Mouse (Mus musculus): ENCODE results near the gene Mt3.
"Not testable (repeated sequence)": the region's sequence is repeated elsewhere in the genome, so short reads cannot be mapped to it uniquely, and the experiment has no call there.

Mt3 gene

DNA sequence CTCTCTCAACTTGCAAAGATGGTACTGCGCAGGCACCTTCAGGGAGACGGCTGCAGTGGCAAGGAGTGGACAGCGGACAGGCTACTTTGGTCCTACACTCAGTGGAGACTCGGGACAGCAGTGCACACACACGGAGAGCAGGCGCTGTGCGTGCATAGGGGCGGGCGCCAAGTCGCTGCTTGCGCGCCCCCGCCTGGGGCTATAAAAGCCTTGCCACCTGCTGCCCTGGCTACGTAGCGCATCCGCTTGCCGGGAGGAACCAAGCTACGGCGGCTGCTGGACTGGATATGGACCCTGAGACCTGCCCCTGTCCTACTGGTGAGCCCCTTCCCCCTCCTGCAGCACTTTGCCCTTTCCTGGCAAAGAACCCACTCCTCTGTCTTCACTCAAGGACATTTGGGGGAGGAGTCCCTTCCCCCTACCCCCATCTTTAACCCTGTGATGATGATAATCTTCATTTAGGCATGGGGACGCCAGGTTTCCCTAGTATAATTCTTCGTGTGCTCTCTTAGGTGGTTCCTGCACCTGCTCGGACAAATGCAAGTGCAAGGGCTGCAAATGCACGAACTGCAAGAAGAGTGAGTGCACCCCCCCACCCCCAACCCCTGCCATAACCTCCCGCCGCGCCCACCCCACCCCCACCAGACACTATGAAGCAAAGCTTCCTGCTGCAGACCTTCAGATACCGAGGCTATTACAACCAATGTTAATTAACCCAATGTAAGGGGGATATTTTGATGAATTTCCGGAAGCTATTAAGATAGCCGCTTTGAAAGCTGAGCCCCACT is at the start of gene Mt3:
Mt3 (plus strand) TSS at position 95 of the 788 bp plus-strand sequence.
- in situ Hi-C loops (cut with MboI), result no loop called here

DNA sequence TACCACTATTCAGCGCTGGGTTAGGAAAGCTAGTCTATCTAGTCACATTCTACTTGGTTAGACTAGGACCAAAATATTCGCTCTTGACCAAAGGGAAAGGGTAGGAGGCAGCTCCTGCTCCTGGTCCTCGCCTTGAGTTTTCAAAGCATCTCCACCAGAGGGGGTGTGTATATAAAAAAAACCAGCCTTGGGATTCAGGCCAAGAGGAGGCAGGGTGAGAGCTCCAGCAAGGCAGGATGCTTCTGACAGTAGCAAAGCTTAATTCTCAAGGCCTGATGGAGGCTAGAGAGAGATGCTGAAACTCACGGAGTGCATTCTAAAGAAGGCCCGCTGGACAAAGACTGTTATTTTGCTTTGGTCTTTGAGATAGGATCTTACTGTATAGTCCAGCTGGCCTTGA is 48.3 kb upstream of the Mt3 start:
- in situ Hi-C loops (cut with MboI), result no loop called here

DNA sequence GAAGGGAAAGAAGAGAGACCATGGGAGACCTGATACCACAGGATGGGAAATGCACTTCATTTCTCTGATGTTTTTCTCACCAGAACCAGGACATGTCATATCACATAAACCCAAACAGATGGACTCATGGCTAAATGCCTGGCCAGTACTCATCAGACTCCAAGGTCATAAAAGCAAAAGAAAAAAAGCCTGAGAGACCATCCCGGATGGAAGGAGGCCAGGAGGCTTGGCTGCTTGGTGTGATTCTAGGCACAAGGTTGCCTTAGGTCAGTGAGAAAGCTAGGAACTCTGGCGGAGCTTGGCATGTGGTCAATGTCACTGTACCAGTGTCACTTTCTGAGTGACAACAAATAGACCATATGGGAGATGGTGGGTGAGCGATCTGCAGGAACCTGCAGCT is 44.5 kb upstream of the Mt3 start:
- in situ Hi-C loops (cut with MboI), result no loop called here

DNA sequence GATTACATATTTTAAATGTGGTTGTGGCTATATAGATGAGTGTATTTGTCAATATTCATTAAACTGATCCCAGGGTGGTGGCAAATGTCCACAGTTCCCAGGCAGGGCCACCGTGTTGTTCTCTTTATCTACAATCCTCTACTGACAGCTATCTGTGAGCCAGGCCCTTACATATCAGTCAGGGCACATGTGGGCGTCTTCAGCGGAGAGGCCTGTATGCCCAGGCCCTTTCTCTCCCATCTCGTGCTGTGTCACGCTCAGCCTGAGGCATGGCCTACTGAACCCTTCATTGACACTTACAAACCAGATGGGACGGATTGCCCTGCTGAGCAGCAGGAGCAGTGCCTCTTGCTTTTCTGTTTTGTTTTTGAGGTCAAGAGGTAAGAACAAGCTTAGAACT is 43.0 kb upstream of the Mt3 start:
- in situ Hi-C loops (cut with MboI), result no loop called here

DNA sequence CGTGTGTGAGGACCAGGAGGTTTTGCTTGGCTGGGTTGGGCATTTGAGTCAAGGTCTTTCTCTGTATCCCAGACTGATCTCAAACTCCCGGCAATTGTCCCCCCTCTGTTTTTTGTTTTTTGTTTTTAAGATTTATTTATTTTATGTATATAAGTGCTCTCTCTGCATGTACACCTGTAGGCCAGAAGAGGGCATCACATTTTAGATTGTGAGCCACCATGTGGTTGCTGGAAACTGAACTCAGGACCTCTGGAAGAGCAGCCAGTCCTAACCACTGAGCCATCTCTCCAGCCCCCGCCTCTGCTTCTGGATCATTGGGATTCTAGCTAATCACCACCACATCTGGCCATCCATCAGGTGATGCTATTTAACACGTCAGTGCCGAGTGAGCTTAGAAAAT is 42.6 kb upstream of the Mt3 start:
- in situ Hi-C loops (cut with MboI), result no loop called here

DNA sequence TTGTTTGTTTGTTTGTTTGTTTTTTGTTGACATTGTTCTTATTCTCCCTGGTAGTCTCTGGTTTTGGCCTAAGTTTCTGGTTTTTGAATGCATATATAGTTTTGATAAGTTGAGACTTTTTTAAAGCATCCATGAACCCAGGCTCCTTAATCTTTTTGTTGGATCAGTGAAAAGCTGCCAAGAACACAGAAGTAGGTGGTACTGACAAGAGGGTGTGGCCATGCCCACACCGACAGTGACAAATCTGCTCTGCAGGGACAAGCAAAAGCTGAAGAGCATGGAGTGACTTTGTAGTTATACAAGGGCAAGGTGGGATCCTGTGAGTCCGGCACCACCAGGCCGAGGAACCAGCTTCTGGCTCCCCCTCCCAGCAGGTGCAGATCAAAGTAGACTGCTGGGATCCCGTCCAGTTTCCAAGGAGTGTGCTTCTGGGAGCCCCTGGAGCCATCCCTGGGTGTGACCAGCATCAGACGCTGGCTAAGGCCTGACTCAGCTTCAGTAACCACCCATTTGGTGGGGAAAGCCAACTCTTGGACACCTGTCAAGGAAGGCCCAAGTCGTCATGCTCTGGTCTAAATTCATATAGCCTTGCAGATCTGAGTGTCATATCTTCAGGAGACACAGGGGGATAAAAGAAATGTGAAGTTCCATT is 41.8 kb upstream of the Mt3 start:
- in situ Hi-C loops (cut with MboI), result no loop called here

DNA sequence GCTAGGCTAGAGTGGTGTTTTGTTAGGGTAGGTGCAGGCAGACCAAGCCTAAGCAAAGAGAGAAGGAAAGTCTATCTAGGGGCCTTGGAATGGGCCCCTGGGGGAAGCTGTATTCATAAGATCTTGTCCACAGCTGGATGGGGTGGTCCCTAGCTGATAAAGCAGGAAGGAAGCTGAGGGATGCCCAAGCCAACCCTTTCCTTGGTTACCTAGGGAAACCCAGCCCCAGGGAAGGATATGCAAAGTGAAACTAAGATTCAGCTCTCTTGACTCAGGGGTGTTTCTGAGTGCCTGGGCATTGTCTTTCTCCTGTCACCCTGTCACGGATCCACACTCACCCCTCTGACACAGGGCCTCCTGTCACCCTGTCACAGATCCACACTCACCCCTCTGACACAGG is 39.0 kb upstream of the Mt3 start:
- in situ Hi-C loops (cut with MboI), result no loop called here

DNA sequence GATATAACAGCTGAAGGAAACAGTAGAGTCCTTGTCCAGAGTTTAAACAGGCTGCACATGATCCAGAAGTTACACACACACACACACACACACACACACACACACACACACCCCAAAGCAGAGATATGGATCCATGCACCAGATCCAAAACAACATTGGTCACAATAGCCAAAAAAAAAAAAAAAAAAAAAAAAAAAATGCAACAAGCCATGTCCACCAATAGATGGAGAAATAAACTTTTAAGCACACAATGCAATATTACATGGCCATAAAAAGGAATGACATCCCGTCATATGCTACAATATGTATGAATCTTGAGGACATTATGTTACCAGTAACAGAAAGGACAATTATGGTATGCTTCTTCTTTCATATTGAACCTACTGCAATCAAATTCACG is 38.4 kb upstream of the Mt3 start:
- in situ Hi-C loops (cut with MboI), result no loop called here

DNA sequence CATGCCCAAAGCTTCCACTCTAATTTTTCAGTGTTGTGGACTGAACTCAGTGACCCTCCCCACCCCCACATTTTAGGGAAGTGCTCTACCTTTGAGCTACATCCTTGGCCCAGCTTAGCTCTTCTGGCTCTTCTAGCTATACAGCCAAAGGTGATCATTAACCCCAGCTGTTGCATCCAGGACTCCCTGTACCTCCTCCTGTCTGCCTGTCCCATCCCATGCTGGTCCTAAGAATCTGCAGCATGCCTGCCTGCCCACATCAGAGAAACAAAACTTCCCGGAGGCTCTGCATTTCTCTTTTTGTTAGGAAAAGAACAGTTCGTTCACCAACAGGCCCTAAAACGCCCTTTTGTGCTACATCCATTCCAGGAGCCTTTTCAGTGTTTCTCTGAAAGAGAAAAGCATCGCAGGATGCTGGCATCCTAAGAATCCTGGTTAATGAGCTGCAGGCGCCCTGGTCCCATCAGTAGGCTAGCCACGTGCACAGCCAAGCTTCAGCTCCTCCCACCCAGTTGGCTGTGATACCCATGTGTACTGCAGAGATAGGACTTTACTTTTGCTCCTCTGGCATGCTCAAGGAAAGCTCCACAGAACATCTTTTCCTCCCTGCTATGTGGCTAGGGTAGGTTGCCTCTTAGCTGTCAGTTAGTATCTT is 33.5 kb upstream of the Mt3 start:
- in situ Hi-C loops (cut with MboI), result no loop called here

DNA sequence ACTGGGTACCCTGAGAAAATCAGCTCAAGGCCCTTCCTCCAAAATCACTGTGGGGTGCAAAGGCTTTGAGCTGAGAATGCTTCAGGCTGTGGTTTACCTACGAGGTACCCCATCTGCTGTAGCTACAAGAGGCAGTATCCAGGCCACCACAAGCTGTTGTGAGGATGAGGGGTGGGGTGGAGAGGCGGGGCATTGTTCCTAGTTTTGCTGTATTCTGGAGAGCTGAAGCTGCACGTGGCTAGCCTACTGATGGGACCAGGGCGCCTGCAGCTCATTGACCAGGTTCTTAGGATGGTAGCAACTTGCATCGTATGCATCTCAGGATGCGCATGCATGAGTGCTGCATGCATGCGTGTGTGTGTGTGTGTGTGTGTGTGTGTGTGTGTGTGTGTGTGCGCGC is 30.8 kb upstream of the Mt3 start:
- in situ Hi-C loops (cut with MboI), result no loop called here

DNA sequence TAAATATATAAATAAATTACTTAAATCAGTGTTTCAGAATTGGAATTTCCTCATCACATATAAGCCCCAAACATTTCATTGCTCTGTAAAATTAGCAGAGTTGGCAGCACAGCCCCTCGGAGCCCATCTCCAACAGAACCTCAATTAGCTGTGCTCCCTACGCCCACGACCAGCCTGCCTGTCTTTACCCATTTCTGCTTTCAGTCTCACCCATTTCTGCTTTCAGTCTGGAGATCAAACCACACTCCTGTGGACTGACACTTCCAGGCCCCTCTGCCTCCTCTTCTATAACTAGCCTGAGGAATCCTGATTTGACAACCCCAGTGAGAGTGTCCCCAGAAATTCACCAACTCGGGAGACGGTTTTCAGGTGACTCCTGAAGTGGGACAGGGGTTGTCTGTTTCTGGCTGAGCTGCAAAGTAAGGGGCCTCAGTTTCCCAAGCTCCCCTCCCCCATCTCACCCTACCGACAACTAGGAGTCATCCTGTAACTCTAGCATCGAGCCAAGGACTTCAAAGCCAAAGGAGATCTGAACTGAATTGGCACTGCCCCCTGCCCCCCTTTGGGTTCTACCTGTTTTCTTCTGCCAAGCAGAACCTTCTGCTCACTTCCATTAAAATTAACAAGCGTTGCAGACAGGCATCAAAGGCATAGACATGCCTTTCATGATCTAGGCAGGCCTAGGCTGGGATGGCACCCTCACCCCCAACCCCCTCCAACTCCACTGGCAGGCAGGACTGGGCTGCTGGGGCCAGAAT is 29.5 kb upstream of the Mt3 start:
- in situ Hi-C loops (cut with MboI), result no loop called here

DNA sequence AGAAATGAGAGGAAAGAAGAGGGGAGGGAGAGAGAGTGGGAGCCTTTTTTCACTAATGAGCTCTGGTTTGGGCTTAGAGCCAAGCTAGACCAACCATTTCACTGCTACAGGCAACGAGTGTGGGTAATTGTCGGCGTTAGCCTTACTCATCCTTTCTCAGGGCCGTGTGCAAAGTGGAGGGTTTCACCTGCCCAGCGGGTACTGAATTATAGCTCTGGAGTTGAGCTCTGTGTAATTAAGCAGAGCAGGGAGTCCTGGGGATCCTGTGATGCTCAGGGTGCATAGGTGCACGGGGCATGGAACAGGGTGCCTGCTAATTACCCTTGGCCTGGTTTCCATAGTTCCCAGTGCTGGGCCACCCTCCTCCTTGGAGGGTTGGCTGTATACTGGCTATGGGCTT is 24.7 kb upstream of the Mt3 start:
- in situ Hi-C loops (cut with MboI), result no loop called here

DNA sequence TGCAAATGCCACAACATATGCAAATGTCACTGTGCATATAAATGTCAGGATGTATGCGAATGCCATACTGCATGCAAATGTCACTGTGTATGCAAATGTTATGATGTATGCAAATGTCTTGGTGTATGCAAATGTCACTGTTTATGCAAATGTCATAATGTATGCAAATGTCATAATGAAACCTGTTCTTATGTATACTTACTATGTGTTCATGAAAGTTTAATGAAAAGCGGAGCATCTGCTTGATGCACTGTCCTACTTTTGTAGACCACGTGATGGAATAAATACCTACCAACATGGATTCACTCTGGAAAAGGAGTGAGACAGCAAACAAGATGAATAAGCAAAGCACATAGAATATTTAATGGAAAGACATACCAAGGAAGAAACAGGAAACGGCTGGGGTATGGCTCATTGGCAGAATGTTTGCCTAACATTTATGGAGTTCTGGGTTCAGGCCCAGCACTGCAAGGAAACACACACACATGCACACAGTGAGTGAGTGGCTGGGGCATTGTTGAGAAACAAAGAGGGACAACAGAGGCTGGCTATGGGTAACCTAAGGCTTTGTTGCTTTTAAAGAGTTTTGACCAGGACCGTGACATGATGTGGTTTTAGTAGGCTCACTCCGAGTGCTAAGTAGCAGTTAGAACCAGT is 23.1 kb upstream of the Mt3 start:
- in situ Hi-C loops (cut with MboI), result no loop called here

DNA sequence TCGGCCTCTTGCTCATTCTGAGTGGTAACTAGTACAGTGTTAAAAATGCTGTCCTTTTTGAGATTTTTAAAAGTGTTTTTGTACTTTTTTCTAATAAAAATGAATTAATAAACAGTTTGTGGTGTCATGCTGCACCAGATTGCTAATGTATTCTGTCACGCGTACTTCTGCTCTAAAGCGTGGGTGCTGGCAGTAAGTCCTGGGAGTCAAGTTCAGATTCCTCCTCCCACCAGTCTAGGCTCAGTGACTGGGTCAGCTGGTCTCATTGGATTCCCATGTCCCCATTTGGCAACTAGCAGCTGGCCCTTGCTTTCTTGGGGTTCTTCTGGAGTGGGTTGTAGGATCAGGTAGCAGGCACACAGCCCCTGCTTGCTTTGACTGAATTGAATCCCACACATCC is 22.3 kb upstream of the Mt3 start:
- in situ Hi-C loops (cut with MboI), result no loop called here

DNA sequence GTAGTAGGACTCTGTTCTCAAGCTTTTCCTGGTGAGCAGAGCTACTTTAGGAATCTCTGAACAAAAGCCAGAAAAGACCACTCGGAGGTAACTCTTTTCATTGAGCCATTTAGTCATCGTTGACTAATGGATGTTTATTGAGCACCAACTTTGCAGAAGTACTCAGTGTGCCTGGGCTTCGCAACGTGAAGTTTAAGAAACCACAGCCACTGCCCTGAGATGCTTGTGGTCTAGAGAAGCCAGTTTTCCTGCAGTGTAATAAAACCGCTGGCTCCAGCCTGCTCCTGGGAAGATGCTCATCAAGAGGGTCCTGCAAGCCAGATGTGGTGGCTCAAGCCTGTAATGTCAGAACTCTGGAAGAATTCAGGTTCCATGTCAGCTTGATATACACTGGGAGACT is 20.3 kb upstream of the Mt3 start:
- in situ Hi-C loops (cut with MboI), result no loop called here

DNA sequence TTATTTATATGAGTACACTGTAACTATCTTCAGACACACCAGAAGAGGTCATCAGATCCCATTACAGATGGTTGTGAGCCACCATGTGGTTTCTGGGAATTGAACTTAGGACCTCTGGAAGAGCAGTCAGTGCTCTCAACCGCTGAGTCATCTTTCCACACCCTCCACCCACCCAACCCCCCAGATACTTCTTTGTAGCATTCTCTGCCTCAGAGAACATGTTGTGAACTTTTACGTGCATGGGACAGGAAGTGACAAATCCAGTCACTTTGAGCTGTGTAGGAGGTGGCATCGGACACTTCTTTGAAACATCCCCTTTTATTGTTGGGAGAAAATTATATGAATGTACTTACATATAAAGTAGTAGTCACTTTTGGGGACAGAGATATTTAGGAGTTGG is 17.8 kb upstream of the Mt3 start:
- in situ Hi-C loops (cut with MboI), result not testable (repeated sequence)

DNA sequence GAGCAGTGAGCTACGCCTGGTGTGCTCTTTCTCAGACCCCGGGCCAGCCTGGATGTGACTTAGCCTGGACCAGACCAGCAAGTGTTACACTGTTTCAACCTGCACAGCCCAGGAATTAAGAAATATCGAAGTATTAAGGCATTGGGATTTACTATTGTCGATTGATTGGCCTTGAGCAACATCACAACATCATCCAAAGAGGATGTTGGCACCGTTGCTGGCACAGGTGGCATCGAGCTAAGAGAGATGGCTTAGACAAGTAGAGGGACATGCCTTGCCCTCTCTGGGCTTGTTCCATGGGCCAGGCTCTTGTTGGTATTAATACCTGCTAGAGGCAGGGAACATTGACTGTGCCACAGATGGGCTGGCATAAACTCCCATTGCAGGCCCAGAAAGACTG is 16.9 kb upstream of the Mt3 start:
- in situ Hi-C loops (cut with MboI), result no loop called here

DNA sequence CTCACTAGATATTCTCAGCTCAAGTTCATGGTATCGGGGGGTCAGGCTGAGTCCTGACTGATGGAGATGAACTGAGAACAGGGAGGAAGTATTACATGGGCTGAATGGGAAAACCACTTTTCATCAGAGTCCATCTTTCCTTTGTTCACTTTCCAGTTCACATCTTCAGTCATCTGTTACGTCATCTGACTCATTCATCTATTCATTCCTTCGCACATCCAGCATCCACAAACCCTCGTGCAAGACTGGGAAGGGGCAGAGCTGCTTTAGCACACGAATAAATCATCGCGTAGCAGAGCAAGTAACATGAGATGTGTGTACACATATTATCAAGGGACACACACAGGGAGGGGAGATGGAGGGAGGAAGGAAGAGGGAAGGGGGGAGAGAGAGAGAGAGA is 16.2 kb upstream of the Mt3 start:
- in situ Hi-C loops (cut with MboI), result no loop called here

DNA sequence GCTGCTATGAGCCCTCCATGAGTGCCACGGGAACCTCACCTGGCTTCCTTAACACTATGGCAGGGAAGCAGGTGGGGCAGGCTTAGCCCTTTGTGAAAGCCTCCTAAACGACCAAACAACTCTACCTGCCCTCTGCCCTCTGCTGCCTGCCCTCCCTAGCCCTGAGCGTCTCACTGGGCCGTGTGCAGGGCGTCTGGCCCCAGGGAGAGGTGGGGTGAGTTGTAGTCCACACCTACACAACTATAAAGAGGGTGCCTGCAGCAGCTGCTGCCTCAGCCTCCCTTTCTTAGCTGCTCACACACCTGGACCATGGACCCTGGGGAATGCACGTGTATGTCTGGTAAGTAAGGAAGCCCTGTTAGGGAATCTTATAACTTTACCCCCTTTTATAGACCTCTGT is 15.5 kb upstream of the Mt3 start, which contains the start of gene Mt4:
Mt4 (plus strand) TSS at position 265 of the 400 bp plus-strand sequence.
- in situ Hi-C loops (cut with MboI), result no loop called here

DNA sequence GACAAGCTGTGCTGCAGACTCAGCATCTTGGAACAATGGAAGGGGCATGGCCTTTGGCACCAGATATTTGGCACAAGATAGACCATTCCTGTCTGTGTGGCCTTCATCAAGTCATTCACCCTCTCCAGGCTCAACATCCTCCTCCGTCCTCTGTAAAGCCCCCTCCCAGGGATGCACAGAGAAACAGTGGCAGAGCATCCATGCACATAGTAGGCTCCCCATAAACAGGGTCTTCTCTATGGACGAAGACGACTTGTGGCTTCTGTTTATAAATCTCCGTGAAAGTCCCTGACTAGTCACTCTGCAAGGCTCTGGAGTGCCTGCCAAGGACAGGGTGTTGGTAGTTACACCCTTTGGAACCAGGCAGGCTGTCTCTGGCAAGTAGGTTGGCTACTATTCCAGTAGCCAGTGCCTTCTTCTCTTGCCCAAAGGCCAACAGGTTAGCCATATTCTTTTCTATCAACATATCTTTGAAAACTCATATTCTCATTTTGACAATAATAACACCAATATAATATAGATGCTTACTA is 12.1 kb upstream of the Mt3 start:
- in situ Hi-C loops (cut with MboI), result no loop called here

DNA sequence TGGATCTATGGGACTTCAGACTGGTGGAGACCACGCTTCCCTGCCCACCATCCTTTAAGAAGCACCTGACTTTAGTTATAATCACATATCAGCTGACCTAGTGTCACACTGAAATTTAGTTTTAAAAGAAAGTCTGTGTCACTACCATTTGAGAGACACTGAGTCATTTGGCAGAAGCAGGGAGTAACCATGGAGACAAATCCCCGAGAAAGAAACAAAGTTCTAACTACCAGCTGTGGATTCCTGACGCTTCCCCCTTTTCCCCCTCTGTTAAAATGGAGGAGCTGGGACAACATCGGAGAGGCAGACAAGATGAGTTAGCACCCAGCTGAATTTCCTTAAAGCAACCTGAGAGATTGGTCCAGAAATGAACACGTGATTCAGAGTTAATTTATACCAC is 4.2 kb upstream of the Mt3 start:
- in situ Hi-C loops (cut with MboI), result no loop called here

DNA sequence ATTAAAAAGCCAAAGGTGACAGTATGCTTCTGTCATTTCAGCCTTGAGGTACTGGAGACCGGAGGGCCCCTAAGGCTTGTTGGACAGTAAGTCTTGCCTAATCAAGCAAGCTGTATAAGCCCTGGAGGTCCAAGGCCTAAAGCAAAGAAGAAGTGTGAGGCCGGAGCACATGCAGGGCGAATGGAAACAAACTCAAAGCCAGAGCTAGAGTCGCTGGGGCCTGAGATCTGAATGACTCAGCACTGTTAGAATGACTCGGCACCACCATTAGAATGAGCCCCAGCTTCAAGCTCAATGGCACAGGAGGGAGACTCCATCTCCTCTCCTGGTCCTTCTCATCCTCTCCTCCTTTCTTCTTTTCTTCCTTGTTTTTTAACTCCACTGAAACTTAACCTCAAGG is 1.5 kb upstream of the Mt3 start:
- in situ Hi-C loops (cut with MboI), result no loop called here
